Mouse (Mus musculus) midbrain, embryonic 14.5 days (tissue): ENCODE measurements around the gene Gmppb. TPM values are rescaled to one million over a fixed set of nuclear protein-coding genes. Genes with fewer than 3 reads are reported as not detected.

Experiments
- ATAC-seq: fragments of 200-750 bp; cut with Nextera tagmentation; 2 replicates; pipeline ENCODE4 v1.8.0; 2017; ENCODE audit warnings: moderate number of reproducible peaks, moderate library complexity; ENCODE audit not compliant: low FRiP score, low TSS enrichment
- DNase-seq: peaks from one replicate; pipeline ENCODE4 v3.0.0-alpha.2; 2015
- H3K27ac ChIP-seq: fragments of 300-500 bp; sonication (generic); replicated peaks from 2 replicates; pipeline ENCODE4 v1.5.1; 2014; ENCODE audit warnings: mild to moderate bottlenecking, low read depth, low read length, moderate library complexity
- H3K27me3 ChIP-seq: fragments of 300-500 bp; sonication (generic); 2 replicates; pipeline ENCODE4 v1.6.1; 2014; ENCODE audit warnings: low read length, control low read depth, mixed read lengths; ENCODE audit not compliant: control insufficient read depth, insufficient read depth
- H3K36me3 ChIP-seq: fragments of 300-500 bp; sonication (generic); 2 replicates; pipeline ENCODE4 v1.6.1; 2014; ENCODE audit warnings: low read length, control low read depth; ENCODE audit not compliant: control insufficient read depth, insufficient read depth
- H3K4me1 ChIP-seq: fragments of 300-500 bp; sonication (generic); 2 replicates; pipeline ENCODE4 v1.6.1; 2014; ENCODE audit warnings: mild to moderate bottlenecking, antibody characterized with exemption, low read length, control low read depth; ENCODE audit not compliant: control insufficient read depth, insufficient read depth
- H3K4me2 ChIP-seq: fragments of 300-500 bp; sonication (generic); 2 replicates; pipeline ENCODE4 v1.6.1; 2014; ENCODE audit warnings: mild to moderate bottlenecking, low read length, moderate library complexity
- H3K4me3 ChIP-seq: fragments of 300-500 bp; sonication (generic); replicated peaks from 2 replicates; pipeline ENCODE4 v1.5.1; 2014; ENCODE audit warnings: low read depth, low read length
- H3K9ac ChIP-seq: fragments of 300-500 bp; sonication (generic); replicated peaks from 2 replicates; pipeline ENCODE4 v1.6.1; 2014; ENCODE audit warnings: mild to moderate bottlenecking, low read length, moderate library complexity
- H3K9me3 ChIP-seq: fragments of 300-500 bp; sonication (generic); 2 replicates; pipeline ENCODE4 v1.6.1; 2016; ENCODE audit warnings: low read length, control low read depth, mixed read lengths; ENCODE audit not compliant: control insufficient read depth
- WGBS: fragments of 180-500 bp; shearing (Covaris S2); extraction: QIAGEN DNeasy Blood & Tissue Kit; methylation state at CpG from one replicate; pipeline ENCODE4 v1.1.7; 2014; 5-methylcytosine and 5-hydroxymethylcytosine counted together
- polyA plus RNA-seq: library from polyadenylated mRNA; unstranded; fragments of >200 nt; fragmentation: Nextera tagmentation; extraction: Ambion mirVana; gene quantifications from 2 replicates; pipeline ENCODE4 v1.2.1, GENCODE M21; 2014

Gmppb gene
- polyA plus RNA-seq, 1 experiment from 2014 or later, result 16.7 TPM

GRCm38 (mm10) chr9:108047601-108048565 is 1.2 kb upstream of the Gmppb start:
- Histone ChIP-seq H3K9ac (peak overlapping the region; percentile 68; the same call in 1 of the 2 replicates), H3K9me3 (no peaks in the 10 kb centered on the region), H3K4me3 (peak overlapping the region; percentile 62), H3K4me1 (0 out of 2 replicates have a peak, but pooled peaks cover 8% of the 10 kb centered on the region), H3K4me2 (peak overlapping the region; percentile 95), H3K27ac (peak overlapping the region; percentile 77), H3K27me3 (no peaks in the 10 kb centered on the region), H3K36me3 (peaks cover 62% of the 10 kb centered on the region)
- 50% methylated on average over 17 of the region's 17 CpGs for WGBS
- DNase-seq (no peak), ATAC-seq (no peak)

- Histone ChIP-seq H3K9ac (peak overlapping the region; percentile 68; the same call in 1 of the 2 replicates), H3K4me2 (peak overlapping the region; percentile 95), H3K9me3 (no peaks in the 10 kb centered on the region), H3K36me3 (peaks cover 59% of the 10 kb centered on the region), H3K4me1 (0 out of 2 replicates have a peak, but pooled peaks cover 8% of the 10 kb centered on the region), H3K4me3 (peak overlapping the region; percentile 62), H3K27ac (peak overlapping the region; percentile 77), H3K27me3 (no peaks in the 10 kb centered on the region)
- DNase-seq, result peak; percentile 47
- 1% methylated on average over 19 of the region's 19 CpGs for WGBS
- ATAC-seq, result peak; percentile 47; the same call in 1 of the 2 replicates
Measured at GRCm38 (mm10) chr9:108048566-108048955, 481 bp upstream of the Gmppb start.

GRCm38 (mm10) chr9:108049561-108050251 is 664 bp downstream of the Gmppb start:
- H3K27ac ChIP-seq, result peak overlapping the region; percentile 77; the same call in 1 of the 2 replicates
- H3K9me3 ChIP-seq, result no peaks in the 10 kb centered on the region
- H3K9ac ChIP-seq, result peak overlapping the region; percentile 68
- DNase-seq (no peak), ATAC-seq (0 out of 2 replicates have a peak, but pooled peaks have one; percentile 1)
- WGBS, result 44% methylated on average over 15 of the region's 15 CpGs
- no peaks in the 10 kb centered on the region for H3K27me3 ChIP-seq
- H3K4me2 ChIP-seq, result peak overlapping the region; percentile 95
- 0 out of 2 replicates have a peak, but pooled peaks cover 8% of the 10 kb centered on the region for H3K4me1 ChIP-seq
- H3K4me3 ChIP-seq, result peak overlapping the region; percentile 62
- peaks cover 67% of the 10 kb centered on the region for H3K36me3 ChIP-seq

GRCm38 (mm10) chr9:108051184-108051930 is 2.3 kb downstream of the Gmppb start:
- Histone ChIP-seq H3K4me3 (no peak overlapping the region), H3K9me3 (no peaks in the 10 kb centered on the region), H3K4me1 (0 out of 2 replicates have a peak, but pooled peaks cover 8% of the 10 kb centered on the region), H3K4me2 (no peak overlapping the region), H3K9ac (no peak overlapping the region), H3K27ac (no peak overlapping the region), H3K36me3 (peaks cover 67% of the 10 kb centered on the region), H3K27me3 (no peaks in the 10 kb centered on the region)
- ATAC-seq (no peak), DNase-seq (no peak)
- 94% methylated on average over 15 of the region's 15 CpGs for WGBS

GRCm38 (mm10) chr9:108051931-108052220 is 2.8 kb downstream of the Gmppb start:
- Histone ChIP-seq H3K4me2 (no peak overlapping the region), H3K4me1 (0 out of 2 replicates have a peak, but pooled peaks cover 8% of the 10 kb centered on the region), H3K9me3 (no peaks in the 10 kb centered on the region), H3K27me3 (no peaks in the 10 kb centered on the region), H3K9ac (no peak overlapping the region), H3K4me3 (no peak overlapping the region), H3K36me3 (peaks cover 67% of the 10 kb centered on the region), H3K27ac (no peak overlapping the region)
- no peak for ATAC-seq
- 81% methylated on average over 4 of the region's 4 CpGs for WGBS
- DNase-seq, result no peak

- DNase-seq, result no peak
- H3K4me1 ChIP-seq, result 0 out of 2 replicates have a peak, but pooled peaks cover 8% of the 10 kb centered on the region
- no peak overlapping the region for H3K27ac ChIP-seq
- H3K9me3 ChIP-seq, result no peaks in the 10 kb centered on the region
- 78% methylated on average over 7 of the region's 7 CpGs for WGBS
- H3K4me3 ChIP-seq, result no peak overlapping the region
- no peak for ATAC-seq
- H3K27me3 ChIP-seq, result no peaks in the 10 kb centered on the region
- no peak overlapping the region for H3K4me2 ChIP-seq
- peaks cover 67% of the 10 kb centered on the region for H3K36me3 ChIP-seq
- no peak overlapping the region for H3K9ac ChIP-seq
Measured at GRCm38 (mm10) chr9:108052411-108052810, 3.4 kb downstream of the Gmppb start.

GRCm38 (mm10) chr9:108052885-108053664 is 4.0 kb downstream of the Gmppb start, which contains the start of gene Amigo3:
TSS of gene Amigo3 (plus strand) at chr9:108053159.
- Histone ChIP-seq H3K4me3 (no peak within 1 kb of the TSS), H3K4me1 (0 out of 2 replicates have a peak, but pooled peaks cover 6% of the 10 kb centered on the region), H3K36me3 (peaks cover 68% of the 10 kb centered on the region), H3K9ac (no peak within 1 kb of the TSS), H3K27ac (no peak within 1 kb of the TSS), H3K4me2 (peak within 1 kb of the TSS; percentile 39), H3K27me3 (no peaks in the 10 kb centered on the region), H3K9me3 (no peaks in the 10 kb centered on the region)
- peak; percentile 96 for DNase-seq
- 55% methylated on average over 20 of the region's 20 CpGs for WGBS
- peak; percentile 46; the same call in 1 of the 2 replicates for ATAC-seq
